Mouse (Mus musculus) heart, embryonic 13.5 days (tissue): Measurements from ENCODE around the gene Mfsd13b. TPM values are rescaled to one million over a fixed set of nuclear protein-coding genes. Genes with fewer than 3 reads are reported as not detected.

ENCODE experiments used
- ATAC-seq: fragments of 200-750 bp; cut with Nextera tagmentation; 2 replicates; pipeline ENCODE4 v1.8.0; 2017; ENCODE audit warnings: moderate TSS enrichment; ENCODE audit not compliant: insufficient number of reproducible peaks, low FRiP score, low TSS enrichment; ENCODE audit errors: extremely low read depth
- H3K27ac ChIP-seq: fragments of 300-500 bp; sonication (generic); replicated peaks from 2 replicates; pipeline ENCODE4 v1.5.1; 2015; ENCODE audit warnings: moderate library complexity, mild to moderate bottlenecking, inconsistent platforms
- H3K27me3 ChIP-seq: fragments of 300-500 bp; sonication (generic); replicated peaks from 2 replicates; pipeline ENCODE4 v1.6.1; 2015; ENCODE audit warnings: mild to moderate bottlenecking, inconsistent platforms
- H3K36me3 ChIP-seq: fragments of 300-500 bp; sonication (generic); 2 replicates; pipeline ENCODE4 v1.6.1; 2015; ENCODE audit warnings: mild to moderate bottlenecking, inconsistent platforms
- H3K4me1 ChIP-seq: fragments of 300-500 bp; sonication (generic); 2 replicates; pipeline ENCODE4 v1.6.1; 2015; ENCODE audit warnings: inconsistent platforms
- H3K4me2 ChIP-seq: fragments of 300-500 bp; sonication (generic); 2 replicates; pipeline ENCODE4 v1.6.1; 2015; ENCODE audit warnings: inconsistent platforms, mild to moderate bottlenecking, moderate library complexity
- H3K4me3 ChIP-seq: fragments of 300-500 bp; sonication (generic); 2 replicates; pipeline ENCODE4 v1.5.1; 2015; ENCODE audit warnings: moderate library complexity, mild to moderate bottlenecking, inconsistent platforms
- H3K9ac ChIP-seq: fragments of 300-500 bp; sonication (generic); 2 replicates; pipeline ENCODE4 v1.6.1; 2015; ENCODE audit warnings: inconsistent platforms, mild to moderate bottlenecking, moderate library complexity
- H3K9me3 ChIP-seq: fragments of 300-500 bp; sonication (generic); 2 replicates; pipeline ENCODE4 v1.6.1; 2016; ENCODE audit warnings: inconsistent platforms
- WGBS: fragments of 180-500 bp; shearing (Covaris S2); methylation state at CpG from one replicate; pipeline ENCODE4 v1.1.7; 2015; ENCODE audit warnings: mixed read lengths; 5-methylcytosine and 5-hydroxymethylcytosine counted together
- polyA plus RNA-seq: library from polyadenylated mRNA; unstranded; fragments of >200 nt; fragmentation: Nextera tagmentation; extraction: Ambion mirVana; gene quantifications from 2 replicates; pipeline ENCODE4 v1.2.1, GENCODE M21; 2015

Mfsd13b gene
- polyA plus RNA-seq, 1 experiment from 2014 or later = 0.12 TPM

GRCm38 (mm10) chr7:121045671-121046453 lies 63.6 kb downstream of the Mfsd13b start:
- no peak for ATAC-seq
- 87% methylated on average over 6 of the region's 6 CpGs for WGBS
- Histone ChIP-seq H3K36me3 (peaks cover 17% of the 10 kb centered on the region), H3K4me3 (no peak overlapping the region), H3K9me3 (no peaks in the 10 kb centered on the region), H3K4me2 (no peak overlapping the region), H3K27me3 (no peaks in the 10 kb centered on the region), H3K9ac (no peak overlapping the region), H3K27ac (no peak overlapping the region), H3K4me1 (peaks cover 45% of the 10 kb centered on the region)

- no peak for ATAC-seq
- H3K27me3 ChIP-seq = no peaks in the 10 kb centered on the region
- 95% methylated on average over 2 of the region's 2 CpGs for WGBS
- H3K4me3 ChIP-seq = no peak overlapping the region
- H3K4me1 ChIP-seq = peaks cover 30% of the 10 kb centered on the region
- no peak overlapping the region for H3K4me2 ChIP-seq
- H3K9me3 ChIP-seq = no peaks in the 10 kb centered on the region
- no peak overlapping the region for H3K27ac ChIP-seq
- H3K9ac ChIP-seq = no peak overlapping the region
- H3K36me3 ChIP-seq = peaks cover 34% of the 10 kb centered on the region
Observed at GRCm38 (mm10) chr7:121047624-121048023, 65.3 kb downstream of the Mfsd13b start.

DNA sequence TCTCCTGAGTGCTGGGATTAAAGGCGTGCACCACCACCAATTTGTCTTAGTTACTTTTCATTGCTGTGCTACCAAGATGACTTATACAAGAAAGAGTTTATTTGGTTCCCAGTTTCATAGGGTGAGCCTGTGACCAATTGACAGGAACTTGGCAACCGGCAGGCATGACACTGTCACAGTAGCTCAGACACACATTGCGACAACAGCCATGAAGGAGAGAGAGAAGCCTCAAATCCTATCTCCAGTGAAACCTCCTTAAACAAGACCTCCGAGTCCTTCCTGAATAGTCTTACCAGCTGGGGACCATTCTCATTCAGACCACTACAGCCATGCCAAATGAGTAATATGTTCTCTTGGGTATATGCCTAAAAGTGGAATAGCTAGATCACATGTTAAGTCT lies 70.8 kb downstream of the Mfsd13b start:
- H3K4me3 ChIP-seq = no peak overlapping the region
- no peak for ATAC-seq
- no peak overlapping the region for H3K9ac ChIP-seq
- peaks cover 81% of the 10 kb centered on the region for H3K36me3 ChIP-seq
- no peak overlapping the region for H3K4me2 ChIP-seq
- H3K27me3 ChIP-seq = no peaks in the 10 kb centered on the region
- H3K9me3 ChIP-seq = no peaks in the 10 kb centered on the region
- H3K4me1 ChIP-seq = no peaks in the 10 kb centered on the region
- no peak overlapping the region for H3K27ac ChIP-seq
- 85% methylated on average over 4 of the region's 4 CpGs for WGBS

DNA sequence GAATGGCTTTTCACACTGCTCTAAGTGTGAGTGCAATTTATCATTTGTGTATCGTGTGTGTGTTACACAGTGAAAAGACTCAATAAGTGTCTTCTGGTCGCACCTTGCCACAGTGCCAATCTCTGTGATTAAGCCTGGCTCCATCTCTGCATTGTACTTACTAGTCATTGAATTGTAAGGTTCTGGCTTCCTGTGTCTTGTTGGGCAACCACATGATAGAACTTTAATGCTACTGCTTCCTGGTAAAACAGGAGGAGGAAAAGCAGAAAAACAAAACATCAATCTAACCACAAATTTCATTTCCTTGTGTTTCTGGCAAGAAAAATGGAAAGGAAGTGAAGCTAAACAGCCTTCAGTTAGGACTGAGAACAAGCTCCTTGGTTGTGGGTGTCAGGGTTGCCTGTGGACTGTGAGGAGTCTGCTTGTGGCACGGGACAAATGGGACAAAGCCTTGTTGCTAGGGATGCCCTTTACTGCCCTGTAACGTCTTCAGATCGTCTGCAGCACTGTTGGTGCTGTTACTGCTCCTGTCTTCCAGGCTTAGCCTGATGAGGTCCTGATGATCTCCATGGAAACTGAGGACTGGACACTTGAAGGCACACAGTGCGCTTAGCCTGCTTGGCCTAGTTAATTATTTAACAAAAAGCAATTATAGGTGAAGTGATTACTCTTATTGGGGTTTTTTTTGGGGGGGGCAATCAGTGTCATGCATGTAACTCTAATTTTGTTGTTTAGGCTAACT lies 77.3 kb downstream of the Mfsd13b start:
- ATAC-seq = no peak
- H3K27ac ChIP-seq = no peak overlapping the region
- WGBS = 82% methylated on average over 6 of the region's 6 CpGs
- H3K4me1 ChIP-seq = peaks cover 4% of the 10 kb centered on the region; the same call in 1 of the 2 replicates
- no peaks in the 10 kb centered on the region for H3K27me3 ChIP-seq
- no peak overlapping the region for H3K9ac ChIP-seq
- no peaks in the 10 kb centered on the region for H3K9me3 ChIP-seq
- H3K36me3 ChIP-seq = peaks cover 53% of the 10 kb centered on the region
- H3K4me2 ChIP-seq = no peak overlapping the region
- no peak overlapping the region for H3K4me3 ChIP-seq

GRCm38 (mm10) chr7:121064309-121064708 lies 82.0 kb downstream of the Mfsd13b start:
- Histone ChIP-seq H3K4me2 (no peak overlapping the region), H3K27me3 (no peaks in the 10 kb centered on the region), H3K9me3 (no peaks in the 10 kb centered on the region), H3K36me3 (peaks cover 41% of the 10 kb centered on the region), H3K4me3 (no peak overlapping the region), H3K4me1 (peaks cover 4% of the 10 kb centered on the region; the same call in 1 of the 2 replicates), H3K27ac (no peak overlapping the region), H3K9ac (no peak overlapping the region)
- no peak for ATAC-seq
- WGBS = 42% methylated on average over 4 of the region's 4 CpGs

Other genes with a start within 250 kb of the Mfsd13b start
- gene Vwa3a, start 243.2 kb upstream of the Mfsd13b start, polyA plus RNA-seq = 0.56 TPM in 2 replicates
- gene Gm5737, start 170.1 kb upstream of the Mfsd13b start, polyA plus RNA-seq = not detected in 2 replicates
- gene Eef2k, start 139.7 kb upstream of the Mfsd13b start, polyA plus RNA-seq = 16.3 and 16.9 TPM in 2 replicates
- gene Polr3e, start 64.8 kb upstream of the Mfsd13b start, polyA plus RNA-seq = 21.8 and 22.4 TPM in 2 replicates
- gene Cdr2, start 197 bp upstream of the Mfsd13b start, polyA plus RNA-seq = 11.4 and 13.6 TPM in 2 replicates
- gene Mettl9, start 51.9 kb downstream of the Mfsd13b start, polyA plus RNA-seq = 96.0 and 97.1 TPM in 2 replicates
- gene Igsf6, start 92.1 kb downstream of the Mfsd13b start, polyA plus RNA-seq = 1.0 and 1.1 TPM in 2 replicates
- gene Otoa, start 99.1 kb downstream of the Mfsd13b start, polyA plus RNA-seq = 0.04 and 0.12 TPM in 2 replicates